Mouse (Mus musculus): ENCODE data around the gene Rere. TPM values are rescaled to one million over a fixed set of nuclear protein-coding genes. Genes with fewer than 3 reads are reported as not detected.
A peak's percentile ranks its signal among the peaks of the same experiment; 100 is the strongest.

Gene Rere
- 100 to 1,000 TPM in 1 of 2 experiments, 10 to 100 TPM in 1; 85.3 to 118 TPM for total RNA-seq (2021)
- long read RNA-seq, experiment 1, partial matches to known transcripts: 4 of 17 reads
- long read RNA-seq, experiment 1, other reads (novel, unspliced or antisense): 12 of 17 reads
- long read RNA-seq, experiment 2, partial matches to known transcripts: 6 of 18 reads
- long read RNA-seq, experiment 2, other reads (novel, unspliced or antisense): 11 of 18 reads

- peak; percentile 99 for DNase-seq
Measured at GRCm38 (mm10) chr4:150281018-150281761, at the start of gene Rere. Rere (plus strand) TSS chr4:150281646.

GRCm38 (mm10) chr4:150231871-150232270 lies 49.6 kb upstream of the Rere start:
- DNase-seq: no peak

- DNase-seq: no peak
Measured at GRCm38 (mm10) chr4:150234599-150235327, 46.7 kb upstream of the Rere start.

- DNase-seq: no peak
Measured at GRCm38 (mm10) chr4:150235585-150235984, 45.9 kb upstream of the Rere start.

DNA sequence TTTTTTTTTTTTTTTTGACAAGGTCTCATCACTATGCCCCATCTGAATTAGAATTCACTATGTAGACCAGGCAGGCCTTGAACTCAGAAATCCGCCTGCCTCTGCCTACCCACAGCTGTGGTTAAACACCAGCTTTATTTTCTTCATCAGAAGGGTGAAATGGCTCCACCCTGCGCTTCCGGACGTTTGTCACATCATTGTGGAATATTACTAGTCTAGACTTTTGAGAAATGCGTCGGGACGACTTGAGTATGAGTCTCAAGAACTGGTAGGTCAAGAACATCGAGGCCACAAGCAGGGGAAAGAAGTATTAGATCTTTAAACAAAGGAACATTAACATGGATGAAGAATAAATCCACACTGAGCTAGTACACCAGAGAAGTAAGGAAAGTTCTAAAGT lies 45.4 kb upstream of the Rere start:
- DNase-seq: no peak

- peak; percentile 99 for DNase-seq
Measured at GRCm38 (mm10) chr4:150236521-150237481, 44.6 kb upstream of the Rere start, which contains the start of gene Eno1. Eno1 (plus strand) TSS chr4:150236721.

GRCm38 (mm10) chr4:150237636-150238361 lies 43.6 kb upstream of the Rere start:
- DNase-seq: peak; percentile 54

- DNase-seq: peak; percentile 43
Measured at GRCm38 (mm10) chr4:150238433-150239086, 42.9 kb upstream of the Rere start.

DNA sequence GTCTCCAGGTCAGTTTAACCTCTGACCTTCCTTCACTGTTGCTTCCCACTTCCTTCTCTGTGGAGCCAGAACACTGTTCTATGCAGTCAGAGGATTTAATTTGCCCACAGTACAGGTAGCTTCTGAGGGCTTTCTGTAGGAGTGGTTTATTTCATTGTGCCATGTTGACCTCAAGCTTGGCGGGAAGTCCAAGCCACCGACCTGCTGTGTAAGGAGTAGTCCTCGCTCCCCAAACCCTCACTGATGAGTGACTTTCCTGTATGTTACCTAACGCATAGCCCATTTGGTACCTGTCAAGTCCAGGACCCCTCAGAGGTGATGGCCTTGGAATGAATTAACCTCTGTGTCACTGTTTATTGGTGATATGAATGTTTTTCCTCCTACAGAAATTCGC lies 42.4 kb upstream of the Rere start:
- DNase-seq: no peak

- no peak for DNase-seq
Measured at GRCm38 (mm10) chr4:150239503-150239902, 41.9 kb upstream of the Rere start.

DNA sequence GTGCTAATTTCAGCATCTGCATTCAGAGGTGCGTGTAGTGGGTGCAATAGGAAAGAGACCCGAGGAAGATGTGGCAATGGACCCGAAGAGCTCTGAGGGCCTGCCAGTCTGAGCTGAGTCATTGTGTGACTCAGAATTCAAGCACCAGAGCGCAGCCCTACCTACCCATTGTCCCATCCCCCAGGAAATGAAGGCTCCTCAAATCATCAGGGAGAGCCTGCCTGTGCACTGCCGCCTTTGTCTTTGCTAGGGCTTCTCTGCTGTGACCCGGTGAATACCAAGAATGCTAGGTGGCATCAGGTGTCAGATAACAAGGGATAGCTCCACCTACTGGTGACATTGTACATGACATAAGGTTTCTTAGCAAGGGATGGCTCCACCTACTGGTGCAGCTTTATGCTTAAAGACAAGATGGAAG lies 41.5 kb upstream of the Rere start:
- DNase-seq: peak; percentile 76

DNA sequence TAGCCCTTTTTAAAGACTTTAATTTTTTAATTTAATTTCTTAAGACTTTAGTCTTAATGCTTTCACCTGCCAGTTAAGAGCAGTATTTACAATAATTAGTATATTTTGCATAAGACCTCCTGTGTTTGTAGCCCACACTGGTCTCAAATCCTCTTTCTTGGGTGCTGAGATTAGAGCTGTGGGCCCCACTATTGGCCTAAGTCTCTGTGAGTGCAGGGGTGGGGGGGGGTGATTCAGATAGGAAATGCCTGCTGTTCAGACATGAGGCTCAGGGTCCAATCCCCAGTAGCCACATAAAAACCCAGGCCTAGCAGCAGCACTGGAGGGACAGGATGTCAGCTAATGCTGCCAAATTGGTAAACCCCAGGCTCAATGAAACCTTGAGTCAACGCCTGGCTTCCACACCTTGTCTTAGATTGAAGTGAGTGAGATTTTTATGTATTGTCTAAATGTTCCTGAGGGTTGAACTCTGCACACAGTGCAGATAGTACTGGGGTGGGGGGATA lies 41.0 kb upstream of the Rere start:
- no peak for DNase-seq

DNA sequence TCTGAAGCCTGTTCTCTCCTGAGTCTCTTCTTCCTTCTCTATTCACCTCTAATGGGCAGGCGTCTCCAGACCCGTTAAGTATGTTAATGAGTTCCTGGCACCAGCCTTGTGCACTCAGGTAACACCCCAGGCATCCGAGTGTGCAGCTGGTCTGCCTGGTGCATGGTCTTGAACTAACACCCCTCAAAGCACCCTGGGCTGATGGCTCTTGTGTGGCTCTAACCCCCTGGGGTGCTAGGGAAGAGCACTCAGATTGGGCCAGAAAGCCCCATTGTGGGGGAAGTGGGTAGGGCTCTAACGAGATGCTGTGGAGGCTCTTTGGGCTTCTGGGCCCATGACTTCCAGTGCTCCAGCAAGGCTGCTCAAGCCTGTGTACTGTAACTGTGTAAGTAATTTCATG lies 39.7 kb upstream of the Rere start:
- DNase-seq: no peak

DNA sequence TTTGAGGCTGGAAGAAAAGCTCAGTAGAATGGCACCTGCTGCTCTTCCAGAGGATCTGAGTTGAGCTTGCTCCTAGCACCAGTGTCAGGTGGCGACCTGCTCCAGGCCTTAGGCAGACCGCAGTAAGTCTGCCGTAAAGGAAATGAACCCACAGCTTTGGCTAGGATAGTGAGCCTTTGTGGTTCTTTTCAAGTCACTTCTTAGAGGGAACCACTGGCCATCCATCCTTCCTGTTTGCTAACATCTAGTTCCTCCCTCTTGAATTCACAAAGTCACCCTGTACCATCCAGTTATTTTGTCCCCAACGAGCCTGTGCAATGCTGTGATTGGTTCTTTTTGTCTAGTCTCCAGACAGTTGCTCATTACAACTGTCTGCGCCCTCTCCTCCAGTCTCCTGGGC lies 38.7 kb upstream of the Rere start:
- DNase-seq: no peak

DNA sequence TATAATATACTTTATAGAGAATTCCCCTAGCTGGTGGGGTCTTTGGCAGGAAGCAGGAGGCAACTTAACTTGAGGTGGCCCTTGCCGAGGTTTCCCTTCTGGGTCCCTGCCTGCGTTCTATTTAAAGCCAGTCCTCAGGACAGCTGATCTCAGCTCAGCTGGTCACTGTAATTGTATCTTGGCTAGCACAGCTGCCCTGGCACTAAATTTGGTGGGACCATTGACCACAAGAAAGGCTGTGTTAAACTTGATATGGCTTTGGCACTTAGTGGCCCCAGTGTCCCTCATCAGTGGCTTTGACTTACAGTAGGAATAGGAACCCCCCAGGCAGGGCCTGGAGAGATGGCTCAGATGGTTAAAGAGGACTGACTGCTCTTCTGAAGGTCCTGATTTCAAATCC lies 35.6 kb upstream of the Rere start:
- no peak for DNase-seq

GRCm38 (mm10) chr4:150248009-150248408 lies 33.4 kb upstream of the Rere start:
- peak; percentile 79 for DNase-seq

GRCm38 (mm10) chr4:150248917-150249316 lies 32.5 kb upstream of the Rere start:
- no peak for DNase-seq

GRCm38 (mm10) chr4:150249731-150250270 lies 31.6 kb upstream of the Rere start:
- DNase-seq: no peak

DNA sequence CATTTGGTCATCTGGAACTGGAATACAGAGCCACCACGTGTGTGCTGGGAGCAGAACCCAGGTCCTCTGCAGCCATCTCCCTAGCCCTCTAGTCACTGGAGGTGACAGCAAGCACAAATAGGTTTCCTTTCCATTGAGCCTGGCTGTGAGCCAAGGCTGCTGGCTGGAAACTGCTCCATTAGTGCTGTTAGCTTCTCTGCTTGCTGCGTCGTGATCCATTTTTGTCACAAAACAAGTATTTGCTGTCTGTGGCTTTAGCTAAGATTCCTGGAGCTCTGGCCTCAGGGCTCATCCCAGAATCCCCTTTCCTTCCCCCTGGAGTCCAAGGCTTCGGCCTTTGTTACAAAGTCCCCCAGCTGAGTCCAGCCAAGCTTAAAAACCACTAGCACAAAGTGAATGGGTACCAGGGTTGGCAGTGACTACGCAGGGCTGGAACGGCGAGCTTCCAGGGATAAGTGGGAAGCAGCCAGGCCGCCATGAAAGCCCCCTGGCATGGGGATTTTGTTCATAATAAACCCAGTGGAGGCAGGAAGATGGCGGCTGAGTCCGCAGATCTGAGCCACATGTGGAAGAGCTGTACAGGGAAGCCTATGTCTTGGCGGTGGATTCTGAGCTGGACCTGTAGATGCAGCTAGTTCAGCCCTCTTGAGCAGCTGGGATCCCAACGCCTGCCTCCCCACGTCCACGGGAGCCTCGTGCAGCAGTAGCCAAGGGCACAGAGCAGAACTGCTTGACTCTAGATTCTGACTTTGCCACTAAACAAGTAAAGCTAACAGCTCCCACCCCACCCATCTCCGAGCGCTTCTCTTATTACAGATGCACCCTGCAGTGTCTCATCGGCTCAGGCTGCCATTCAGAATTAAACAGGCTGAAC lies 30.7 kb upstream of the Rere start:
- DNase-seq: peak; percentile 65
